Comparison of ENCODE assay signal across 8 mouse cellular contexts in genomic region chr2:140170127-140170802, GRCm38 (mm10). TPM values are rescaled to one million over a fixed set of nuclear protein-coding genes. Genes with fewer than 3 reads are reported as not detected.
DNase-seq lines count a peak whose midpoint lies in the region; ATAC-seq lines count a peak whose summit lies in the region.

Esf1 (minus strand) TSS chr2:140170564.
Ndufaf5 (plus strand) TSS chr2:140170649.

- H3K9ac ChIP-seq in intestine, embryonic 14.5 days (ENCODE audit: low read length) = peak within 1 kb of the TSS; percentile 85

- intact Hi-C loops in left cerebral cortex, postnatal 14 days (cut with DNase I) = no loop called here

- peak within 1 kb of the TSS; percentile 100 for H3K4me3 ChIP-seq in intestine, embryonic 14.5 days (ENCODE audit: low read depth, low read length)

- H3K4me1 ChIP-seq in intestine, embryonic 14.5 days (replicated peaks; ENCODE audit: control insufficient read depth, insufficient read depth, low read length) = peaks cover 15% of the 10 kb centered on the region

- peaks cover 31% of the 10 kb centered on the region for H3K36me3 ChIP-seq in intestine, embryonic 14.5 days (ENCODE audit: control insufficient read depth, insufficient read depth, low read length)

- peak within 1 kb of the TSS; percentile 79 for H3K4me2 ChIP-seq in intestine, embryonic 14.5 days (ENCODE audit: low read length)

- peak; percentile 96 to 98 for DNase-seq in adrenal gland, adult 18-20 months (ENCODE audit: low spot score in 2 of 2)
- peak; percentile 99 for DNase-seq in embryo, embryonic 11 days
- peak; percentile 92 for DNase-seq in gastrocnemius, postnatal 25 days
- peak; percentile 97 for DNase-seq in intestine, embryonic 14.5 days (ENCODE audit: low spot score)
- peak; percentile 95 to 99 for DNase-seq in left cerebral cortex, postnatal 14 days (ENCODE audit: low spot score in 2 of 2)
- DNase-seq in mesoderm, embryonic 11.5 days (ENCODE audit: low read depth, low spot score) = peak; percentile 97
- DNase-seq in right cerebral cortex, postnatal 36 days (ENCODE audit: low spot score in 2 of 2) = peak; percentile 97
- peak; percentile 93 for DNase-seq in yolk sac, embryonic 10.5 days (ENCODE audit: low spot score)

- H3K9me3 ChIP-seq in intestine, embryonic 14.5 days (ENCODE audit: control insufficient read depth, low read length) = no peaks in the 10 kb centered on the region

- ATAC-seq in intestine, embryonic 14.5 days (replicated peaks; ENCODE audit: low FRiP score, low TSS enrichment, low read depth) = peak; percentile 98

- WGBS in intestine, embryonic 14.5 days = under 1% methylated on average over 43 of the region's 43 CpGs

- H3K27ac ChIP-seq in intestine, embryonic 14.5 days (ENCODE audit: low read depth) = peak within 1 kb of the TSS; percentile 67

- no peaks in the 10 kb centered on the region for H3K27me3 ChIP-seq in intestine, embryonic 14.5 days (replicated peaks; ENCODE audit: control insufficient read depth, insufficient read depth, low read length)

RNA-seq across cellular contexts. Expression of gene Esf1, which starts in this region (rescaled TPM):
- total RNA-seq in adrenal gland, adult 18-20 months (2021) = 10 to 100 TPM; 19.5 to 23.8 TPM
- total RNA-seq in gastrocnemius, postnatal 25 days (2021) = 10 to 100 TPM; 10.8 to 11.7 TPM
- 25.5 and 26.8 TPM in 2 replicates for polyA plus RNA-seq in intestine, embryonic 14.5 days (2014; fragmentation: Nextera tagmentation; extraction: Ambion mirVana)
- total RNA-seq in left cerebral cortex, postnatal 14 days (2021) = 10 to 100 TPM; 18.1 to 18.7 TPM

RNA-seq across cellular contexts. Expression of gene Ndufaf5, which starts in this region (rescaled TPM):
- total RNA-seq in adrenal gland, adult 18-20 months (2021) = 10 to 100 TPM; 23.2 to 31.0 TPM
- total RNA-seq in gastrocnemius, postnatal 25 days (2021) = 10 to 100 TPM; 37.5 to 41.7 TPM
- polyA plus RNA-seq in intestine, embryonic 14.5 days (2014; fragmentation: Nextera tagmentation; extraction: Ambion mirVana) = 24.2 and 24.3 TPM in 2 replicates
- total RNA-seq in left cerebral cortex, postnatal 14 days (2021) = 10 to 100 TPM; 49.5 to 49.7 TPM

Comparison
In these comparisons a context has a peak if more than half of its experiments do, and no peak if none do; other contexts are left out.
1. Peak in every context shown above with its lines: DNase-seq, ATAC-seq, H3K4me3 ChIP-seq and H3K27ac ChIP-seq.